Mouse (Mus musculus) heart, postnatal 0 days (tissue): Measurements from ENCODE around the gene Bicral. TPM values are rescaled to one million over a fixed set of nuclear protein-coding genes. Genes with fewer than 3 reads are reported as not detected.

Experiments
- ATAC-seq: fragments of 200-750 bp; cut with Nextera tagmentation; 2 replicates; pipeline ENCODE4 v1.8.0; 2017; ENCODE audit warnings: low read depth, moderate number of reproducible peaks, moderate library complexity; ENCODE audit not compliant: insufficient read depth
- DNase-seq: peaks from one replicate; pipeline ENCODE4 v3.0.0-alpha.2; 2016; ENCODE audit warnings: low spot score
- H3K27ac ChIP-seq: fragments of 300-500 bp; sonication (generic); 2 replicates; pipeline ENCODE4 v1.5.1; 2014; ENCODE audit warnings: low read depth, mild to moderate bottlenecking
- H3K27me3 ChIP-seq: fragments of 300-500 bp; sonication (generic); 2 replicates; pipeline ENCODE4 v1.6.1; 2014; ENCODE audit warnings: low read length, mixed read lengths; ENCODE audit not compliant: control insufficient read depth, insufficient read depth
- H3K36me3 ChIP-seq: fragments of 300-500 bp; sonication (generic); replicated peaks from 2 replicates; pipeline ENCODE4 v1.6.1; 2014; ENCODE audit warnings: low read length, mixed read lengths; ENCODE audit not compliant: control insufficient read depth, insufficient read depth
- H3K4me1 ChIP-seq: fragments of 300-500 bp; sonication (generic); 2 replicates; pipeline ENCODE4 v1.6.1; 2014; ENCODE audit warnings: antibody characterized with exemption; ENCODE audit not compliant: control insufficient read depth, insufficient read depth
- H3K4me2 ChIP-seq: fragments of 300-500 bp; sonication (generic); 2 replicates; pipeline ENCODE4 v1.6.1; 2014; ENCODE audit warnings: low read depth, mild to moderate bottlenecking, low read length, moderate library complexity
- H3K4me3 ChIP-seq: fragments of 300-500 bp; sonication (generic); 2 replicates; pipeline ENCODE4 v1.5.1; 2014; ENCODE audit warnings: low read depth, low read length
- H3K9ac ChIP-seq: fragments of 300-500 bp; sonication (generic); replicated peaks from 2 replicates; pipeline ENCODE4 v1.6.1; 2014; ENCODE audit warnings: low read depth, low read length, mixed read lengths
- H3K9me3 ChIP-seq: fragments of 300-500 bp; sonication (generic); replicated peaks from 2 replicates; pipeline ENCODE4 v1.6.1; 2016; ENCODE audit warnings: low read length; ENCODE audit not compliant: control insufficient read depth
- CTCF ChIP-seq: IDR thresholded peaks from 2 replicates; pipeline ENCODE4 v1.5.1; 2016; ENCODE audit warnings: antibody characterized with exemption, control low read depth, low read depth
- EP300 ChIP-seq: IDR thresholded peaks from 2 replicates; pipeline ENCODE4 v1.6.1; 2016; ENCODE audit warnings: antibody characterized with exemption, low read depth
- WGBS: fragments of 180-500 bp; shearing (Covaris S2); extraction: QIAGEN DNeasy Blood & Tissue Kit; methylation state at CpG from one replicate; pipeline ENCODE4 v1.1.7; 2014; 5-methylcytosine and 5-hydroxymethylcytosine counted together
- polyA plus RNA-seq: library from polyadenylated mRNA; unstranded; fragments of >200 nt; fragmentation: Nextera tagmentation; extraction: Ambion mirVana; gene quantifications from 2 replicates; pipeline ENCODE4 v1.2.1, GENCODE M21; 2015
- total RNA-seq: library from RNA; depleted of rRNA; stranded (reverse); fragments of >200 nt; gene quantifications from 2 replicates; pipeline ENCODE4 v1.2.3, GENCODE M21; 2014; ENCODE audit warnings: low replicate concordance

Gene Bicral
- total and polyA plus RNA-seq, 2 experiments from 2014 or later = 1.8 to 3.6 TPM

- ATAC-seq (no peak), DNase-seq (no peak)
- H3K9ac ChIP-seq = no peak overlapping the region
- TF ChIP-seq EP300 = no peak
- no peak for TF ChIP-seq CTCF
- 79% methylated on average over 7 of the region's 7 CpGs for WGBS
- no peaks in the 10 kb centered on the region for H3K9me3 ChIP-seq
- no peak overlapping the region for H3K4me3 ChIP-seq
- no peak overlapping the region for H3K4me2 ChIP-seq
- no peaks in the 10 kb centered on the region for H3K27me3 ChIP-seq
- H3K4me1 ChIP-seq = peaks cover 12% of the 10 kb centered on the region; the same call in 1 of the 2 replicates
- no peak overlapping the region for H3K27ac ChIP-seq
- H3K36me3 ChIP-seq = no peaks in the 10 kb centered on the region
Measured at GRCm38 (mm10) chr17:46872806-46873205, 14.5 kb upstream of the Bicral start.

- Histone ChIP-seq H3K9me3 (no peaks in the 10 kb centered on the region), H3K27ac (no peak overlapping the region), H3K4me3 (no peak overlapping the region), H3K9ac (no peak overlapping the region), H3K4me2 (no peak overlapping the region), H3K27me3 (no peaks in the 10 kb centered on the region), H3K4me1 (peaks cover 12% of the 10 kb centered on the region; the same call in 1 of the 2 replicates), H3K36me3 (no peaks in the 10 kb centered on the region)
- TF ChIP-seq CTCF (no peak), EP300 (no peak)
- DNase-seq = no peak
- WGBS = 50% methylated on average over 1 of the region's 1 CpGs
- ATAC-seq = no peak
Measured at GRCm38 (mm10) chr17:46870913-46871312, 12.6 kb upstream of the Bicral start.

GRCm38 (mm10) chr17:46870204-46870798, 12.0 kb upstream of the Bicral start:
- Histone ChIP-seq H3K36me3 (no peaks in the 10 kb centered on the region), H3K4me3 (no peak overlapping the region)
- DNase-seq = no peak

GRCm38 (mm10) chr17:46866836-46867235, 8.6 kb upstream of the Bicral start:
- DNase-seq (no peak), ATAC-seq (no peak)
- Histone ChIP-seq H3K27ac (no peak overlapping the region), H3K36me3 (no peaks in the 10 kb centered on the region), H3K4me1 (no peaks in the 10 kb centered on the region), H3K9ac (no peak overlapping the region), H3K4me3 (no peak overlapping the region), H3K9me3 (no peaks in the 10 kb centered on the region), H3K27me3 (no peaks in the 10 kb centered on the region), H3K4me2 (no peak overlapping the region)
- TF ChIP-seq CTCF = no peak
- no peak for TF ChIP-seq EP300
- WGBS = 78% methylated on average over 12 of the region's 12 CpGs

More at GRCm38 (mm10) chr17:46870204-46870798, 12.0 kb upstream of the Bicral start:
- Histone ChIP-seq H3K27me3 (no peaks in the 10 kb centered on the region), H3K4me1 (peaks cover 12% of the 10 kb centered on the region; the same call in 1 of the 2 replicates), H3K9me3 (no peaks in the 10 kb centered on the region), H3K27ac (no peak overlapping the region), H3K4me2 (no peak overlapping the region), H3K9ac (no peak overlapping the region)
- TF ChIP-seq EP300 (no peak), CTCF (no peak)
- ATAC-seq = no peak
- 85% methylated on average over 5 of the region's 5 CpGs for WGBS

- no peaks in the 10 kb centered on the region for H3K9me3 ChIP-seq
- no peak overlapping the region for H3K4me3 ChIP-seq
- no peak for TF ChIP-seq CTCF
- no peak overlapping the region for H3K27ac ChIP-seq
- DNase-seq (no peak), ATAC-seq (no peak)
- H3K4me1 ChIP-seq = no peaks in the 10 kb centered on the region
- H3K9ac ChIP-seq = no peak overlapping the region
- 63% methylated on average over 7 of the region's 7 CpGs for WGBS
- no peaks in the 10 kb centered on the region for H3K36me3 ChIP-seq
- H3K27me3 ChIP-seq = no peaks in the 10 kb centered on the region
- H3K4me2 ChIP-seq = no peak overlapping the region
Measured at GRCm38 (mm10) chr17:46864566-46865195, 6.4 kb upstream of the Bicral start.
